Mouse (Mus musculus) B cell, adult (primary cell): ENCODE results near the gene 4930455H04Rik. TPM values are rescaled to one million over a fixed set of nuclear protein-coding genes. Genes with fewer than 3 reads are reported as not detected.

Experiments used
- total RNA-seq: library from RNA; stranded (reverse); gene quantifications from 4 replicates; pipeline ENCODE4 v1.2.4, GENCODE M21; 2023; ENCODE audit not compliant: inconsistent age

4930455H04Rik gene
- total RNA-seq = not detected in 4 replicates

GRCm38 (mm10) chr3:116967967-116968366, at the start of gene 4930455H04Rik:
TSS of gene 4930455H04Rik (plus strand) at chr3:116968267.

GRCm38 (mm10) chr3:116968540-116968997, 502 bp downstream of the 4930455H04Rik start, which contains the start of gene Palmd:
TSS of gene Palmd (minus strand) at chr3:116968987.

Other genes with a start within 250 kb of the 4930455H04Rik start
- gene Agl, start 160.1 kb upstream of the 4930455H04Rik start, total RNA-seq = 10.4 to 15.4 TPM (median 13.2 TPM) in 4 replicates
- 2.1 to 7.4 TPM (median 3.8 TPM) in 4 replicates for gene Frrs1, start 108.8 kb upstream of the 4930455H04Rik start, total RNA-seq
- gene Palmd, start 720 bp downstream of the 4930455H04Rik start, total RNA-seq = not detected in 4 replicates